Mouse (Mus musculus) gastrocnemius, postnatal 25 days (tissue): ENCODE data around the gene Rrp12. TPM values are rescaled to one million over a fixed set of nuclear protein-coding genes. Genes with fewer than 3 reads are reported as not detected.
"Not testable (repeated sequence)": the region's sequence is repeated elsewhere in the genome, so short reads cannot be mapped to it uniquely, and the experiment has no call there.

ENCODE experiments used
- DNase-seq: peaks from one replicate; pipeline ENCODE4 v3.0.0; 2022
- total RNA-seq, 2 experiments: library from RNA; stranded (reverse); gene quantifications; 1 replicate in 1 of 2; 2 replicates in 1 of 2; pipeline ENCODE4 v1.2.3; 2021

The Rrp12 gene
- total RNA-seq, 2 experiments from 2014 or later: 31.0 to 37.5 TPM

DNA sequence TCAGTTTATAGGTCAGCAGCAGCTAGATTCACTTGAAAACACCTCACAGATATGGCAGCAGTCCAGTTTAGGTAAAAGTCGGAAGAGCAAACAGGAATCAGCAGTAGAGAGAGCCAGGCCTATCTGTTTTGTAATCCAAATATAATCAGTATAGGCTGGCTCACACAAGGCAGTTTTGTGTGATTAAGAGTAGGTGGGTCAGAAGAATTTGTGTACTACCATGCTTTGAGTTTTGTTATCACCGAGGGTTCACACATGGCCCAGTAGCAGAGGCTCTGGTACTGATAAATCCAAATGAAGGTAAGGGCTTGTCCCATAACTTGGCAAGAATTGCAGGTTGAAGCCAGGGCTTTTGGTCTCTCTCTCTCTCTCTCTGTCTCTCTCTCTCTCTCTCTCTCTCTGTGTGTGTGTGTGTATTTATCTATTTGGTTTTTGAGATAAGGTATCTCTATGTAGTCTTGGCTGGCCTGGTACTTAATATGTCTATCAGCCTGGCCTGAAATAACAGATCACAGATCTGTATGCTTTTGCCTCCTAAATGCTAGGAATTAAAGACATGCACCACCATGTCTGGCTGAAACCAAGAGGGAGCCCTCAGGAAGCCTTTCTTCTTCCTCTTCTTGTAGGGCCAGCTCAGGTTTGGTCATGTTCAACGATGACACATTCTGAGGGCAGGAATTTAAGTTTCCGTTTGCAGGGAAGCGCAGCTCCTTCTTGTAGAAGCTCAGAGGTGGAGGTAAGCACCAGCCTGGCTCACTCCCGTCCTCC is 10.5 kb upstream of the Rrp12 start:
- DNase-seq: no peak

- no peak for DNase-seq
Observed at GRCm38 (mm10) chr19:41905246-41905645, 9.3 kb upstream of the Rrp12 start.

- no peak for DNase-seq
Observed at GRCm38 (mm10) chr19:41902848-41903593, 7.0 kb upstream of the Rrp12 start.

GRCm38 (mm10) chr19:41901696-41902095 is 5.7 kb upstream of the Rrp12 start:
- DNase-seq: no peak

DNA sequence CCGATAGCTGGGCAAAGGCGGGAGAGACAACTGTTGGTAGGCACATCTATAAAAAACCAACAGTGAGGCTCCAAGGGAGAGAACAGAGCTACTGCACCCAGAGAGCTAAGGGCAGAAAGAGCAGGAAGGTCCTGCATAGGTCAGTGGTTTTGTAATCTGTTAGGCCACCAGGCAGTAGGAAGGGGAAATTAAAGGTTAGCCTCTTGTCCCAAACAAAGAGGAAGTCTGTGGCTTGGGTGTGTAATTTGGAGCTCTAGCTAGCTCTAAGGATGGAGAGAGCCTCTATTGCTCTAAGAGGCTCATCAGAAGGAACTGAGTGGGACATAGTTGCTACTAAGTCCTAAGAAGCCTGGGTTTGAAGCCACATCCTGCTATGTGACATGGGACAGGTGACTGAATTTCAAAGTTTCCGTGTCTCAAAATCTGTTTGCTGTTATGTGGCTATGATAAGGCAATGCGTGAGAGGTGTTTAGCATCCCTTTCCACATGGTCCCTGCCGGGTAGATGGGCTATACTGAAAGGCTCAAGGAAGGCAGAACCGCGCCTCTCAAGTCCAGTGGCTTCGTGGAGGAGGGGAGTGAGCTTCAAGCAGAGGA is 4.6 kb upstream of the Rrp12 start:
- DNase-seq: no peak

DNA sequence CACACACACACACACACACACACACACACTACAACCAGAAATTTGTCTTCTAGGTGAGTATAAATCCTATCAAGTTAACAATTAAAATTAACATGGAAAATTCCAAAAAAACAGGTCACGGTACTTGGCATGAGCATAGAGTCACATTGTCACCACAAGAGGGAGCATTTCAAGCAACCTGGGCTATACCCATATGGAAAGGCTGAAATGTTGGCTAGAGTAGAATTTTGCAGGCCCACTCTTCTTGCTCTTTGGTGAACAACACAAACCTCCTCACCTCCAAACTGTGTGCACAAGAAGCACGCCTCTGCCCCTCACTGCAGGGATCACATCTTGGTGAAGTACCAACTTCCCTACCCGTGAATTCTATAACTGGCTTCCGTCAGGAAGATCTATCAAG is 2.9 kb upstream of the Rrp12 start:
- DNase-seq: no peak

DNA sequence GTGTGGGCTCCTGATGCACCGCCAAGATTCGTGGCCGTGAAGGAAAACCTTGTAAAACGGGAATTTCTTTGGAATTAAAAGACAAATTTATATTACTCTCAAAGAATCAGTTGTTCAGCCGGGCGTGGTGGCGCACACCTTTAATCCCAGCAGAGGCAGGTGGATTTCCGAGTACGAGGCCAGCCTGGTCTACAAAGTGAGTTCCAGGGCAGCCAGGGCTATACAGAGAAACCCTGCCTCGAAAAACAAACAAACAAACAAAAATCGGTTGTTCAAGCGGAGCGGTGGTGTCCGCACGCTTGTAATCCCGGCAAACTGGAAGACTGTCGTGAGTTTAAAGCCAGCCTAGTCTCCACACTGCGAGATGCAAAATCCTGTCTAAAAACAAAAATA is 342 bp upstream of the Rrp12 start:
- DNase-seq: no peak

DNA sequence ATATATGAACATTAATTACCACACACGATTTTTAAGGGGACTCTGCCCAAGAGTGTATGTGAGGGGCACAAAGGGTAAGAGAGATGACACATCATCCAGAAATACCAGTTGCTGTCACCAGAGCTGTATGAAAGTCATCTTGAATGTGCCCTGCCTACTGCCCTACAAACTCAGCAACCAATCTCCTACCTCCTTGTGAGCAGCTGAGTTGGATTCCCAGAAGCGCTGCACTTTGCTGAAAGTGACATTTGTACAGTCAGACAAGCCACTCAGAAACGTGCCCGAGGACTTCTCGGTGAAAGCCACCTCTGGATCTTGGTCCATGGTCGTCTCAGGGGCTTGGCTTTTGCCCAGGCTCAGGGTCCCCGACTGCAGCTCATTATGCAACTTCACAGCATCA is 1.0 kb downstream of the Rrp12 start:
- no peak for DNase-seq

DNA sequence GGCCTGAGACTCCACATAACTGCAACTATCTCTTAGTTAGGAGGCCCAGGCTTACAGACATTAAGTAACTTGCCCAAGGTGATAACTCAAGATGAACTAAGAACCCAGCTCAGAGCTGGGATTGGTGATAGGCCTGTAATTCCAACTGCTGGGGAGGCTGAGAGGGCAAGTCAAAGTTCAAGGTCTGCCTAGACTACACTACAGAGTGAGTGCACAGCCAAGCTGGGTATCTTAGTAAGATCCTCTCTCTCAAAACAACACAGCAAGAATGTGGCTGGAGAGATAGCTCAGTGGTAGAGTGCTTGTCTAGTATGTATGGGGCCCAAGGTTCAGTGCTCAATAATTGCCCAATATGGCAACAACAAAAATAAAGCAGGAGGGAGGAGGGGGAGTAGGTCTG is 7.8 kb downstream of the Rrp12 start:
- DNase-seq: no peak

- DNase-seq: no peak
Observed at GRCm38 (mm10) chr19:41883882-41884281, 12.1 kb downstream of the Rrp12 start.

DNA sequence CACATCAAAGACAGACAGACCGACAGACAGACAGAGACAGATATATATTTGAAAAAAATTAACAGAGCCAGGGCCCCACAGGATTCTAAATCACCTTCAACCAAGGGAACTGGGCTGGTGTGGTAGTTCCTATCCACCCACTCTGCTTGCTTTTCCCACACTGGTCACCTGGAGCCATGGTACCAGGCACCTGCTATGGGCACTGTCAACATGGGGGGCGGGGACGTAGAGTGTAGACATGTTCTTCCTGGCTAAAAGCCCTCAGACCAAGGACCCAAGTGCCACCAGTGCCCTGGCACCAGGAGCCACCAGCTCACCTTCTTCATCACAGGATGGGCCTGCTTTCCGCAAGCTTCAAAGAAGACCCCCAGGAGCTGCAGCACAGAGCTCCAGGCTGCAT is 14.1 kb downstream of the Rrp12 start:
- no peak for DNase-seq

DNA sequence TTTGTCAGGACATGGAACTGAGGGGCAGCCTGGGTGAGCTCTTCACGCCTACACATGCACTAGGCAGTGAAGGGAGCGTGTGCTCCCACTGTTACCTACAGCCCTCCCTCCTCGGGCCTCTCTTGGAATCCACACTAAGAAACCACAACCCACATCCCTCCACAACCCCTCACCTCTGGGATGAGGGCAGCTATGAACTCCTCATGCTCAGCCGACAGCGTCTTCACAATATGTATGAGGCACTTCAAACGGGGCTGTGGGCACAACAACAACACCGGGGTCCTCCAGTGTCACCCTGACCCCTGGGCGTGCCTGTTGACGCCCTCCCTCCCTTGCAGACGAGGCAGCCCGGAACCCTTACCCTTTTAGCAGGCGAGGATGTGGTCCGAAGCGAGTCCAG is 21.6 kb downstream of the Rrp12 start:
- DNase-seq: no peak

GRCm38 (mm10) chr19:41872285-41872684 is 23.7 kb downstream of the Rrp12 start:
- DNase-seq: no peak

GRCm38 (mm10) chr19:41869946-41870345 is 26.0 kb downstream of the Rrp12 start:
- DNase-seq: not testable (repeated sequence)

DNA sequence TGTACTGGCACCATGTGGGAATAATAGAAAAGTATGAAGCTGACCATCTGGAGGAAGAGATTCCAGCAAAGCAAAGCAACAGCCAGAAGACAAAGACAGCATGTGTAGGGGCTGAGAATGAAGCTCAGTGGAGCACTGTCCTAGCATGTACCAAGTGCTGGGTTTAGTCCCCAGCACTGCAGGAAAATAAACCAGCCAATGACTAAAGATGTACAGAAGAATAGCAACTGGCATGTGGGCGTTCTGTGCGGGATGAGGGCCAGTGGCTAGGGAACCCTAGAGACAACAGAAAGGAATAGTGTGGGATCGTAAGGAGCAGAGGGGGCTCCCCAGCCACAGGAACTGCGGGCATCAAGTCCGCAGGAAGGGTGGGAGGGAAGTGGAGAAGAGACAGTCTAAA is 26.7 kb downstream of the Rrp12 start:
- DNase-seq: no peak

GRCm38 (mm10) chr19:41866707-41867106 is 29.3 kb downstream of the Rrp12 start:
- DNase-seq: no peak

DNA sequence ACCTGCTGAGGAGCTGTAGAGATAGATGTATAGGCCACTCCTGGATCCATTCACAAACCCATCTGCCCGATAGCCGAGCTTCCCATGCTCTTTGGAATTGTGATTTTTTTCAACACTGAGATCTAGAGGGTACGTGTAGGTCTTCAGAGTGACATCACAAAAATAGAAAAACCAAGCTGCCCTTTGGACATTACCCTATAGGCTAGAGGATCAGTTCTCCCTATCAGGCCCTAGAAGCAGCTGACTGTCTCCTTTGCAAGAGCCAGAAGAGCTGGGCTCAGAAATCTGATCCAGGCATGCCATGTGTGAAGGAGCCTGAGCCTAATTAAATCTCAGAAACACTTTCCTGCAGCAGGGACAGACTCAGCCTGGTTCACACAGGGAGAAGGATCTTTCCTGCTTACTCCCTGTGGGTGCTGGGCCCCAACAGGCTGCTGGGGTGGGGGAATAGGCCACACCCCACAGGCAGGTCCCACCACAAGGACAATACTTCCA is 38.1 kb downstream of the Rrp12 start:
- DNase-seq: no peak

DNA sequence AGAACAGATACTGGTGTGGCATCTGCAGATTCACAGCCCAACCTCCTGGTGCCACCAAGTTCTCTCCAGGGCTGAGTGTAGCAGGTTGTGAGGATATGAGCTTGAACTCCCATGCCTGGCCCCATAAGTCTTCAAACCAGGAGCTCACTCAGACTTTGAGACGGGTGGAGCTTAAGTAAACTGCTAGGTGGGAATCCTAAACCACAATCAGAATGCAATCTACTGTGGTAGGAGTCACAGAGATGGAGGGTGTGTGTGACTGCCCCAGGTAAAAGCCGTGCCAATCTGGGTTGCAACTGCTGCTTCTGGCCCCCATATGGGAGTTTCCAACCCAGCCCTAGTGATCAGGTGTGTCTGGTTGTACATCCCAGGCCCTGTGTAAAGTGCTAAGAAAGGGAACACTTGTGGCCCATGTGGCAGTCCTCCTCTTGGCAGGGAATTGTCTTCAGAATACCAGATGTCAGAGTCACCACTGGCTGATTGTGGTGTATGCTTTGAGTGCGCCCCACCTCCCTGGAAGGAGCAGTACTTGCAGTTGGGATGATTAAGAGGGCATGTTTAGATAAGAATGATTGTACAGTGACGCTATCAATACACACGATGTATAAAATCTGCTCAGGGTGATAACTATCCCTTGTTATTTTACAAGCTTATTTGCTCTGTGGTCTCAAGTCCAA is 38.7 kb downstream of the Rrp12 start:
- no peak for DNase-seq

GRCm38 (mm10) chr19:41852423-41852822 is 43.5 kb downstream of the Rrp12 start:
- DNase-seq: no peak

- DNase-seq: no peak
Observed at GRCm38 (mm10) chr19:41850719-41851543, 45.0 kb downstream of the Rrp12 start.

DNA sequence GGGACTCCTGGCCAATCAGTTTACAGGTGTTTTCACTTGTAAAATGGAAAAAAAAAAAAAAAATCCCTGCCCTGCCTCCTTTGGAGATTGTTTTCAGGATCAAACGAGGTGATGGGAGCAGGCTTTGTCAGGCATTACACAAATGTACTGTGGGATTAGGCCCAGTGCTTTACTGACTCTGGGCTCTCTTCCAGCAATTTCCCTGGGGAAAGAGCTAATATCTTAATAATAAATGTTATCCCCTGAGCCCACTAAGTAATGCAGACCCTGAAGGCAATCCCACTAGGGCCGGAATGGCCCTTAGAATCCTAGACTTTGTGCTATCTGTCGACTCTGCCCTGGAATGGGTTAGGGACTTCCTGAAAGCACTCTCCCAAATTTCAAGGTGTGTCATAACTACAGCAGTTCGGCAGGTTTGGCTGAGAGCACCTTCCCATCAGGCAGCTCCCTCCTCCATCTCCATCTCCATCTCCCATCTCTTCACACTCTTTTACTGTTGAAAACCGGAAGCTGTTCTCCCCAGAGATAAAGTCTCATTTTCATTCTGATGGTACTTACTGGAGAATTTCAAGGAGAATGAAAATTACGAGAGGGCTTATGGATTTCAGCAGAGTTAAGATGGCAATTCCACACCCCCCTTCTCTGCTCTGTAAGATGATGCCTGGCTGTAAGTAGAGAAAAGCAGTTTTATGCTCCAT is 45.8 kb downstream of the Rrp12 start:
- no peak for DNase-seq
